Mouse (Mus musculus) stomach, embryonic 16.5 days (tissue): Measurements from ENCODE around the gene Pus1. TPM values are rescaled to one million over a fixed set of nuclear protein-coding genes. Genes with fewer than 3 reads are reported as not detected.

Source experiments
- ATAC-seq: fragments of 200-750 bp; cut with Nextera tagmentation; 2 replicates; pipeline ENCODE4 v1.8.0; 2017; ENCODE audit warnings: moderate number of reproducible peaks, moderate TSS enrichment; ENCODE audit not compliant: insufficient read depth, low FRiP score
- H3K27ac ChIP-seq: fragments of 300-500 bp; sonication (generic); 2 replicates; pipeline ENCODE4 v1.5.1; 2014; ENCODE audit warnings: low read length
- H3K27me3 ChIP-seq: fragments of 300-500 bp; sonication (generic); 2 replicates; pipeline ENCODE4 v1.6.1; 2014; ENCODE audit warnings: low read length, control low read depth, mixed read lengths; ENCODE audit not compliant: control insufficient read depth, insufficient read depth
- H3K36me3 ChIP-seq: fragments of 300-500 bp; sonication (generic); 2 replicates; pipeline ENCODE4 v1.6.1; 2014; ENCODE audit warnings: low read length; ENCODE audit not compliant: control insufficient read depth, insufficient read depth
- H3K4me1 ChIP-seq: fragments of 300-500 bp; sonication (generic); 2 replicates; pipeline ENCODE4 v1.6.1; 2014; ENCODE audit warnings: low read length, control low read depth, mixed read lengths; ENCODE audit not compliant: control insufficient read depth, insufficient read depth
- H3K4me2 ChIP-seq: fragments of 300-500 bp; sonication (generic); 2 replicates; pipeline ENCODE4 v1.6.1; 2014; ENCODE audit warnings: low read depth, low read length, mixed read lengths
- H3K4me3 ChIP-seq: fragments of 300-500 bp; sonication (generic); replicated peaks from 2 replicates; pipeline ENCODE4 v1.5.1; 2014; ENCODE audit warnings: mild to moderate bottlenecking, low read length
- H3K9ac ChIP-seq: fragments of 300-500 bp; sonication (generic); 2 replicates; pipeline ENCODE4 v1.6.1; 2014; ENCODE audit warnings: low read length
- H3K9me3 ChIP-seq: fragments of 300-500 bp; sonication (generic); replicated peaks from 2 replicates; pipeline ENCODE4 v1.6.1; 2016; ENCODE audit warnings: low read length, control low read depth; ENCODE audit not compliant: control insufficient read depth
- WGBS: fragments of 180-500 bp; shearing (Covaris S2); extraction: QIAGEN DNeasy Blood & Tissue Kit; methylation state at CpG from one replicate; pipeline ENCODE4 v1.1.7; 2014; 5-methylcytosine and 5-hydroxymethylcytosine counted together
- polyA plus RNA-seq: library from polyadenylated mRNA; unstranded; fragments of >200 nt; fragmentation: Nextera tagmentation; extraction: Ambion mirVana; gene quantifications from 2 replicates; pipeline ENCODE4 v1.2.1, GENCODE M21; 2015

Gene Pus1
- polyA plus RNA-seq = 37.8 and 38.3 TPM in 2 replicates

DNA sequence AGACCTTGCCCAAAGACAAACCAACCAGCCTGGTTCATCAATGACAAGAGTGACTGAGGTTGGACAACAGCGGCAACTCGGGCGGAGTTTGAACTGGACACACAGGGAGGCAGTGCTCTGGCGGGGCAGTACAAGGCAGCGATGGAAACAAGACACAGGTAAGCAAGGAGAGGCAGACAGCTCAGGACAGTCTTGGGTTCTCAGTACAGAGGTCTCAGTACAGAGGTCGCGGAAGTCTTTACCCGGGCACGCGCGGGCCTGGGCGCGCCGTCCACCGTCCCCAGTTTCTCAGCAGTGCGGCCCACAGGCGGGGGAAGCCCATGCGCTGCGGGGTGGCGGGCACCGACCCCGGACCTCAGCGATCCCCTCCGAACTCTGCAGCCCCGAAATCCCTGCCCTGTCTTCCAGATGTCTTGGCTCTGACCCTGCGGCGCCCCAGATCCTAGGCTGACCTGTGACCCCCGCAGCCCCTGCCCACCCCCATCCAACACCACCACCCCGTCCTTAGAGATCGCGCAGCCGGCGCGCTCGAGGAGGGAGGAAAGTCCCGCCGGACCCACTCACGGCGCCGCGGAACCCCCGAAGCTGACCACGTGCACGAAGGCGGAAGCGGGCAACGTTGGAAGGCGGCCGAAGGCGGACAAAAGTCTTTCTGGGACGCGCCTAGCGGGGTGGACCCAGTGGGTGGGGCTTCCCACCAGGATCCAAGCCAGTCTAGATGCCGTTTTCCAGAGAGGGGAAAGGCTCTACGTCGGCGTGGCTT is at the start of gene Pus1:
TSS of gene Pus1 (minus strand) at position 662 of the 763 bp plus-strand sequence.
- ATAC-seq = peak; percentile 93
- no peaks in the 10 kb centered on the region for H3K9me3 ChIP-seq
- peak within 1 kb of the TSS; percentile 88 for H3K9ac ChIP-seq
- H3K4me3 ChIP-seq = peak within 1 kb of the TSS; percentile 85
- peaks cover 15% of the 10 kb centered on the region for H3K4me1 ChIP-seq
- no peaks in the 10 kb centered on the region for H3K36me3 ChIP-seq
- H3K27ac ChIP-seq = peak within 1 kb of the TSS; percentile 79
- under 1% methylated on average over 57 of the region's 57 CpGs for WGBS
- H3K27me3 ChIP-seq = no peaks in the 10 kb centered on the region
- H3K4me2 ChIP-seq = peak within 1 kb of the TSS; percentile 83

DNA sequence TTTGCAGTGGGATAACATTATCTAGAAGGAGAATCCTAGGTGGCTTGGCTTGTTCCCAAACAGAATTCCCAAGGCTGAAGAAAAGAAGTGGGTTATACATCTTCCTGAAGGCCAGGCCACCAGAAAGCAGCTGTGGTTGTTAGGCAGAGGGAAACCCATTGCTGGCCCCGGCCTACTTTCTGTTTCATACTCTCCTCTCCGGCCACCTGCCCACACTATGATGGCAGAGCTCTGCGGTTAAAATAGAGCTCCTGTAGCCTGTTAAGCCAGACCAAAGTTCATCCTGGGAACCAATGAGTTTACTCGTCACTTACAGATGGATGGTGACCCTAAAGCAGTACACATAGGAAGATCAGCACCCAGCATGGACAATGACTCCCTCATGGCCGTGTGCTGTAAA is 47.1 kb upstream of the Pus1 start:
- ATAC-seq = no peak

DNA sequence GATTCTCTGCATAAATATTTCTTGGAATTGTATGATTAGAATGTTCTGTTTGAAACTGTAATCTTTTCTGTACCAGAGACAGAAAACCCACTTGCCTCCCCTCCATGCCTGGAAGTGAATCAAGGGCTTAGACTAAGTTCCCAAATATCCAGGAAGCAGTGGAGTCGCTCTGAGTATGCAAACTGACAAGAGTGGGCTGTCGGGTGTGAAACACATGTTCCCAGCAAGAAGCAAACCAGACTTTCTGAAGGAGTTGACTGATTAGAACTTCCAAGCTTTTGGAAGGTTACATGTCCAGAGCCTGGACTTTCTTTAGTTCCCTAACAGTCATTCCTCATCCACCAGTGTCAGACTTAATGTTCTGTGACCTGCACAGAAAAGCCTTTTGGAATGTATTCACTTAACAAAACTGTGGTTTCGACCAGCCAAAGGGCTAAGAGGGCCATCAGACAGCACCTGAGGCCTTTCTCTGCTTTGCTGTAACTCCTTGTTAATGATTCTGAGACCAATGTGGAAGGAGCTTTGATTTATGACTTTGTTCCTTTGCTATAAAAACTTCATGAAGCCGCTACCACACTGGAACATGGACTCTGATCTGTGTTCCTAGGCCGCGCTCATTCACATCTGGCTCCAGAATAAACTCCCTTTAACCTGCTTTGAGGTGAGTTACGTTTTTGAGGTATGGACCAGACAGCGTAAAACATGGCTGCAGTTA is 46.5 kb upstream of the Pus1 start:
- peak; percentile 60; the same call in 1 of the 2 replicates for ATAC-seq
- peak overlapping the region; percentile 52 for H3K27ac ChIP-seq

More for the DNA sequence above, 47.1 kb upstream of the Pus1 start:
- Histone ChIP-seq H3K9ac (no peak overlapping the region), H3K9me3 (no peaks in the 10 kb centered on the region), H3K4me1 (no peaks in the 10 kb centered on the region), H3K4me2 (no peak overlapping the region), H3K27me3 (no peaks in the 10 kb centered on the region), H3K27ac (0 out of 2 replicates have a peak overlapping the region, but pooled peaks have one; percentile 7), H3K4me3 (no peak overlapping the region), H3K36me3 (no peaks in the 10 kb centered on the region)
- 82% methylated on average over 5 of the region's 5 CpGs for WGBS

DNA sequence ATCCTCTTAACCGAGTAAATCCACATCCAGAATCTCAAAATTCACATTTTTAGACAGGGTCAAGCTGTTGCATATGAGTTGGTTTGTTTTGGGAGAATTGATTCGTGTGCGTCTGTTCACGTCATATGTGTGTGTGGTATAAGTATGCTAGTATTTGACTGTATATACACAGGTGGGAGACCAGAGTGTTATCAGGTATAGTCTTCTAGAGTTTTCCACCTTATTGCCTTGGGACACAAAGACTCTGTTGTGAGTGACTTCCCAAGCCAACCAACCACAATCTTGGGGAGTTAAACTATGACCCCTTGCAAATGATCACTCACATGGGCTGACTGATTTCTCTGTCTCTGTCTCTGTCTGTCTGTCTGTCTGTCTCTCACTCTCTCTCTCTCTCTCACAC is 44.0 kb upstream of the Pus1 start:
- Histone ChIP-seq H3K4me1 (no peaks in the 10 kb centered on the region), H3K9ac (no peak overlapping the region), H3K9me3 (no peaks in the 10 kb centered on the region), H3K27ac (no peak overlapping the region), H3K4me3 (no peak overlapping the region), H3K36me3 (no peaks in the 10 kb centered on the region), H3K4me2 (no peak overlapping the region), H3K27me3 (no peaks in the 10 kb centered on the region)
- WGBS = 77% methylated on average over 4 of the region's 4 CpGs
- no peak for ATAC-seq

More for the DNA sequence above, 46.5 kb upstream of the Pus1 start:
- Histone ChIP-seq H3K4me3 (no peak overlapping the region), H3K4me2 (no peak overlapping the region), H3K27me3 (no peaks in the 10 kb centered on the region), H3K9me3 (no peaks in the 10 kb centered on the region), H3K4me1 (no peaks in the 10 kb centered on the region), H3K9ac (no peak overlapping the region), H3K36me3 (no peaks in the 10 kb centered on the region)
- WGBS = 58% methylated on average over 8 of the region's 8 CpGs

DNA sequence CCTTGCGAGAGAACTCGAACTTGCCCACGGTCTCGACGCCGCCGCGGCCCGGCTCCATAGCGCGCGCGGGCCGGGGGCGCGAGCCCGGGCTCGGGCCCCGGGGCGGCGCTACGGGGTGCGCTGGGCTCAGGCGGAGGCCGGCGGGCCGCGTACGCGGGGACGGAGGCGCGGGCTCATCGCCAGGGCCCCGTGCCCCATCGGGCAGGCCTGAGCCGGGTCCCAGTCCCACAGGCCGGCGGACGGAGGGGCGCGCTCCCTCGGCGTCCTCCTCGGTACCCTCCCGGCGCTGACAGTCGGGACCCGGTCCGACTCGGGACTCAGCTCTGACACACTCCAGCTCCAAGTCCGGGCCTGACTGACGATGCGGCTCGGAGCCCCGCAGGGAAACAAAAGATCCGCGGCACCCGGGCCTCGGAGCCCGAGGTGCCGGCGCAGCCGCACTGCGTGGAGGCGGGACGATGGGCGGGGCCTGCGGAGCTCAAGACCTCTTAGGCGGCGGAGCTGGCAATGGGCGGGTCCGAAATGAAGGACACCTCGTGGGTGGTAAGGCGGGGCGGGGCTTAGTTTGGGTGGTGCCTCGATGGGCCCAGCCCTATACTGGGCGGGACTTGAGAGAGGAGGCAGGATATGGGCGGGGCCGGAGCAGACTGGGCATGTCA is 29.3 kb upstream of the Pus1 start, which contains the start of gene Ulk1:
TSS of gene Ulk1 (minus strand) at position 431 of the 659 bp plus-strand sequence.
- Histone ChIP-seq H3K4me1 (peaks cover 32% of the 10 kb centered on the region), H3K27ac (peak within 1 kb of the TSS; percentile 91), H3K9ac (peak within 1 kb of the TSS; percentile 98), H3K4me2 (peak within 1 kb of the TSS; percentile 96), H3K27me3 (no peaks in the 10 kb centered on the region), H3K9me3 (no peaks in the 10 kb centered on the region), H3K36me3 (peaks cover 3% of the 10 kb centered on the region; the same call in 1 of the 2 replicates), H3K4me3 (peak within 1 kb of the TSS; percentile 87)
- WGBS = under 1% methylated on average over 78 of the region's 80 CpGs
- peak; percentile 97 for ATAC-seq

DNA sequence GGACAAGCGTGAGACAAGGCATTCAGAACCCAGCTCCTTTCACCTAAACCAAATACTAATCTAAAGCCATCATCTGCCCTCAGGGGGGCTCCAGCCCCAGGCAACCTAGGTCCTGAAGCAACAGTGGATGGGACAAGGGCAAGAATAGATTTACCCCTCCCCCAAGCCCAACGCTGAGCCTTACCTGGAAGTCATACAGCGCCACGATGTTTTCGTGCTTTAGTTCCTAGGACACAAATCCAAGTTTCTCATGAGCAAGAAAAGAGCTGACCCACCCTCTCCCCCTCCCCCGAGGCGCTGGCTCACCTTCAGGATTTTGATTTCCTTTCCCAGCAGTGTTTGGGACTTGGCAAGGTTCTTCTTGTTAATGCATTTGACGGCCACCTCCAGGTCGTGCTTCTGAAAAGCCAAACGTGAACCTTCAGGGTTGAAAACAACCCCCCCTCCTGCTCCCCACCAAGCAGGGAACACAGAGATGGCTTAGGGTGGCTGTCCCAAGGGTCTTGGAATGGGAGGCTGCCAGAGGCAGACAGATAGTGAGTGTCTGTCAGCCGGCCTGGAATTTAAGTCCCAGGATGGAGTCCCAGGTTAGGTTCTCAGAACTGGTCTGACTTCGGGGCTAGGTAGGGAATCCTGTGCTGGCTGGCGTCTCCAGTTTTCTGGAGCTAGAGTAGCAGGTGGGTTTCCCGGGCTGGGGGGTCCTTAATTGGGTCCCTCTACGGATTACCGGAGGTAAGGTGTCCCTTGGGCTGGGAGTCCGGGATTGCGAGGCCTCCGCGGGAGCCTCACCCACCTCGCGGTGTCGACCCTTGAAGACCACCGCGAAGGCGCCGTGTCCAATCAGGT is 28.6 kb upstream of the Pus1 start:
- H3K27ac ChIP-seq = peak overlapping the region; percentile 91
- peaks cover 3% of the 10 kb centered on the region; the same call in 1 of the 2 replicates for H3K36me3 ChIP-seq
- H3K4me2 ChIP-seq = peak overlapping the region; percentile 96
- H3K4me3 ChIP-seq = peak overlapping the region; percentile 87
- H3K27me3 ChIP-seq = no peaks in the 10 kb centered on the region
- 1% methylated on average over 27 of the region's 27 CpGs for WGBS
- H3K4me1 ChIP-seq = peaks cover 32% of the 10 kb centered on the region
- no peak for ATAC-seq
- no peaks in the 10 kb centered on the region for H3K9me3 ChIP-seq
- peak overlapping the region; percentile 98 for H3K9ac ChIP-seq

DNA sequence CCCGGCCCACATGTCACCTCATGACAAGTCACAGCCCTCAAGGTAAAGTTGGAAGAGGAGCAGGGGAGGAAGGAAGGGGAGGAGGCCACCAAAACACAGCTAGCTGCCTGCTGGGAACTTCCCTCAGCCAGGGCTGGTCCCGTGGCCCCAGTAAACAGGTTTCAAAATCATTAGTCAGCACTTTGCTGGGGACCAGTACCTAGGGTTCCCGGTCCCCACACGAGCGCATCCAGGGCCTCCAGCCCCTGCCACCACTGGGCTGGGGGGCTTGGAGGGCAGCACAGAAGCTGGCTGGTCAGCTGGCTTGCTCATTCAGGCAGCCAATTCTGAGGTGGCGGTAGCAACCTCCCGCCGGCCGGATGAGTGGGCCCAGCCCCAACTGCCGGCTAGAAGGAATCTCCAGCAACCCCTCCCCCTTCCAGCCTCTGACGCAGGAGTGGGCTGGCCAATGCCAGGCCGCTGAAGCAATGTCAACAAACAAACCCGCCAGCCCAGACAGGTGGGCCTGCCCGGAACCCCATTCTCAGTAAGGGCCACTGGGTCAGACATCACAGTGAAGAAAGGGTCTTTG is 27.7 kb upstream of the Pus1 start:
- Histone ChIP-seq H3K4me3 (peak overlapping the region; percentile 87), H3K9ac (peak overlapping the region; percentile 98), H3K27me3 (no peaks in the 10 kb centered on the region), H3K4me2 (peak overlapping the region; percentile 96), H3K36me3 (peaks cover 3% of the 10 kb centered on the region; the same call in 1 of the 2 replicates), H3K9me3 (no peaks in the 10 kb centered on the region), H3K4me1 (peaks cover 32% of the 10 kb centered on the region), H3K27ac (peak overlapping the region; percentile 91)
- ATAC-seq = peak; percentile 59; the same call in 1 of the 2 replicates
- WGBS = 1% methylated on average over 14 of the region's 14 CpGs

DNA sequence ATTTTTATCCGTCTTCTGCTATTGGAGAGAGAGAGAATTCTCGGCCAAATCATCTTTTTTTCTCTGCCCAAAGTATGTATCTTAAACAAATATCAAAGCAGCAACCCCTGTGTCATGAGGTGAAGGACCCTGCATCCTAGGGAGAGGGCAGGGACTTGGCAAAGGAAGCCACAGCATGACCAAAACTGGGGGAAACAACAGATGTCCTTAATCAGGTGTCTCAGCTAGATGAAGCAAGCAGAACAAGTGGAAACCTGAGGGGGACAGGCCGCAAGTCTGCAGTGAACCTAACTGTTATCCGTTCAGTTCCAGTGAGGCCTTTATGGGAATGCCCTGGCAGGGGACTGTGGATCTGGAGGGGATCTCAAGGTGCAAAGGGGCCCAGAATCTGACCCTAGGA is 27.0 kb upstream of the Pus1 start:
- Histone ChIP-seq H3K4me2 (peak overlapping the region; percentile 96), H3K4me3 (peak overlapping the region; percentile 87), H3K4me1 (peaks cover 32% of the 10 kb centered on the region), H3K9me3 (no peaks in the 10 kb centered on the region), H3K9ac (peak overlapping the region; percentile 98), H3K27me3 (no peaks in the 10 kb centered on the region), H3K36me3 (peaks cover 3% of the 10 kb centered on the region; the same call in 1 of the 2 replicates), H3K27ac (peak overlapping the region; percentile 91)
- 69% methylated on average over 4 of the region's 4 CpGs for WGBS
- no peak for ATAC-seq
